Mouse (Mus musculus) hindbrain, embryonic 14.5 days (tissue): ENCODE results near the gene Agrp. TPM values are rescaled to one million over a fixed set of nuclear protein-coding genes. Genes with fewer than 3 reads are reported as not detected.

ENCODE experiments used
- ATAC-seq: fragments of 200-750 bp; cut with Nextera tagmentation; 2 replicates; pipeline ENCODE4 v1.8.0; 2017; ENCODE audit warnings: moderate number of reproducible peaks, mild to moderate bottlenecking, moderate TSS enrichment, moderate library complexity; ENCODE audit not compliant: low FRiP score
- DNase-seq: peaks from one replicate; pipeline ENCODE4 v3.0.0-alpha.2; 2015; ENCODE audit warnings: low spot score
- H3K27ac ChIP-seq: fragments of 300-500 bp; sonication (generic); 2 replicates; pipeline ENCODE4 v1.5.1; 2014; ENCODE audit warnings: mild to moderate bottlenecking, moderate library complexity
- H3K27me3 ChIP-seq: fragments of 300-500 bp; sonication (generic); 2 replicates; pipeline ENCODE4 v1.6.1; 2014; ENCODE audit warnings: mild to moderate bottlenecking, low read length, mixed read lengths; ENCODE audit not compliant: control insufficient read depth, insufficient read depth
- H3K36me3 ChIP-seq: fragments of 300-500 bp; sonication (generic); replicated peaks from 2 replicates; pipeline ENCODE4 v1.6.1; 2014; ENCODE audit not compliant: control insufficient read depth, insufficient read depth
- H3K4me1 ChIP-seq: fragments of 300-500 bp; sonication (generic); replicated peaks from 2 replicates; pipeline ENCODE4 v1.6.1; 2014; ENCODE audit warnings: antibody characterized with exemption, low read length, mixed read lengths; ENCODE audit not compliant: control insufficient read depth, insufficient read depth
- H3K4me2 ChIP-seq: fragments of 300-500 bp; sonication (generic); replicated peaks from 2 replicates; pipeline ENCODE4 v1.6.1; 2014; ENCODE audit warnings: mild to moderate bottlenecking, moderate library complexity
- H3K4me3 ChIP-seq: fragments of 300-500 bp; sonication (generic); replicated peaks from 2 replicates; pipeline ENCODE4 v1.5.1; 2014; ENCODE audit warnings: mild to moderate bottlenecking, low read length
- H3K9ac ChIP-seq: fragments of 300-500 bp; sonication (generic); 2 replicates; pipeline ENCODE4 v1.6.1; 2014
- H3K9me3 ChIP-seq: fragments of 300-500 bp; sonication (generic); 2 replicates; pipeline ENCODE4 v1.6.1; 2016; ENCODE audit warnings: low read length; ENCODE audit not compliant: control insufficient read depth
- WGBS: fragments of 180-500 bp; shearing (Covaris S2); extraction: QIAGEN DNeasy Blood & Tissue Kit; methylation state at CpG from one replicate; pipeline ENCODE4 v1.1.7; 2014; 5-methylcytosine and 5-hydroxymethylcytosine counted together
- polyA plus RNA-seq: library from polyadenylated mRNA; unstranded; fragments of >200 nt; fragmentation: Nextera tagmentation; extraction: Ambion mirVana; gene quantifications from 2 replicates; pipeline ENCODE4 v1.2.1, GENCODE M21; 2014

The Agrp gene
- polyA plus RNA-seq = 0.84 TPM in 1 of 2 replicates, not detected in the other

GRCm38 (mm10) chr8:105636963-105637510, at the start of gene Agrp:
Gene Agrp, minus strand, starts transcription at chr8:105637393.
- H3K4me3 ChIP-seq = peak within 1 kb of the TSS; percentile 63
- peaks cover 23% of the 10 kb centered on the region for H3K4me1 ChIP-seq
- no peaks in the 10 kb centered on the region for H3K36me3 ChIP-seq
- H3K4me2 ChIP-seq = peak within 1 kb of the TSS; percentile 94
- peak; percentile 25 for ATAC-seq
- WGBS = under 1% methylated on average over 63 of the region's 63 CpGs
- H3K9me3 ChIP-seq = no peaks in the 10 kb centered on the region
- peak within 1 kb of the TSS; percentile 99 for H3K27ac ChIP-seq
- DNase-seq = peak; percentile 68
- no peaks in the 10 kb centered on the region for H3K27me3 ChIP-seq
- H3K9ac ChIP-seq = peak within 1 kb of the TSS; percentile 93

- ATAC-seq = no peak
- 66% methylated on average over 6 of the region's 6 CpGs for WGBS
- DNase-seq = no peak
- H3K36me3 ChIP-seq = peaks cover 28% of the 10 kb centered on the region
- H3K4me3 ChIP-seq = no peak overlapping the region
- no peak overlapping the region for H3K9ac ChIP-seq
- H3K27ac ChIP-seq = no peak overlapping the region
- H3K27me3 ChIP-seq = no peaks in the 10 kb centered on the region
- no peak overlapping the region for H3K4me2 ChIP-seq
- H3K9me3 ChIP-seq = no peaks in the 10 kb centered on the region
- H3K4me1 ChIP-seq = no peaks in the 10 kb centered on the region
These were observed 49.4 kb upstream of the Agrp start for GRCm38 (mm10) chr8:105686551-105686950.

DNA sequence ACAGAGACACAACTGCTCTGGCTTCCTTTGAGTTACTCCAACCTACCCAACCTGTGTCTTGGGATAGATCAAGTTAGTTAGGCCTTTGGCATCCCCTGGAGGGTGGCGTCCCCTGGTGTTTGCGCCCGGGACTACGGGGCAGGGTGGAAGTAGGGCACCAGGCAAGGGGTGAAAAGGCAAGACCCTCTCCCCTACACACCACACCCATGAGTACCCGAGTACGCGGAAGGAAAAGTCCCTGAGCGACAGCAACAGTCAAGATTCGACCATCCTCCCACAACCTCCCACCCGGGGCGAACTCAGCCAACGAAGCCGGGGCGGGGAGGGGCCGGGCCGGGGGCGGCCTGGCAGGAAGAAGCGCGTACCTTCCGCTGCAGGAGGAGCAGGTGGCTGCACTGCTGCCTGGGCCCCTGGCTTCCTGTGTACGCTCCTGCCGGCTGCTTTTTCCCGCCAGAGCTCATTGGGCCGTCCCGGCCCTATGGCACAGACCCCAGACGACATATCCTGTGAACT, 48.7 kb upstream of the Agrp start, which contains the start of gene Carmil2:
Carmil2 (plus strand) TSS at position 479 of the 513 bp plus-strand sequence.
- H3K4me3 ChIP-seq = no peak within 1 kb of the TSS
- peak within 1 kb of the TSS; percentile 10; the same call in 1 of the 2 replicates for H3K4me2 ChIP-seq
- DNase-seq (no peak), ATAC-seq (no peak)
- no peaks in the 10 kb centered on the region for H3K4me1 ChIP-seq
- 15% methylated on average over 26 of the region's 26 CpGs for WGBS
- peaks cover 35% of the 10 kb centered on the region for H3K36me3 ChIP-seq
- no peaks in the 10 kb centered on the region for H3K9me3 ChIP-seq
- no peak within 1 kb of the TSS for H3K9ac ChIP-seq
- H3K27me3 ChIP-seq = no peaks in the 10 kb centered on the region
- H3K27ac ChIP-seq = no peak within 1 kb of the TSS

DNA sequence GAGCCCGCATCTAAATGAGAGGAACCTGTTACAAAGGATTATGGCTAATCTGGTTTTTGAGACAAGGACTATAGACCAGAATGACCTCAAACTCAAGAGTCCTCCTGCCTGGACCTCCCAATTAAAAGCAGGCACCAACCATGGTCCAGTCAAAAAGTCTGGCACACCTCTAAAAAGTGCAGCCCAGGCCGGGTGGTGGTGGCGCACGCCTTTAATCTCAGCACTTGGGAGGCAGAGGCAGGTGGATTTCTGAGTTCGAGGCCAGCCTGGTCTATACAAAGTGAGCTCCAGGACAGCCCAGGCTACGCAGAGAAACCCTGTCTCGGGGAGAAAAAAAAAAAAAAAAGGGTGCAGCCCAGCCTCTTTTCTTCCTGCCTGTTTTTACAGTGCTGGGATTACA, 48.1 kb upstream of the Agrp start:
- WGBS = 86% methylated on average over 7 of the region's 7 CpGs
- Histone ChIP-seq H3K4me2 (no peak overlapping the region; the same call in 1 of the 2 replicates), H3K9ac (no peak overlapping the region), H3K27me3 (no peaks in the 10 kb centered on the region), H3K36me3 (peaks cover 40% of the 10 kb centered on the region), H3K9me3 (no peaks in the 10 kb centered on the region), H3K4me1 (no peaks in the 10 kb centered on the region), H3K27ac (no peak overlapping the region), H3K4me3 (no peak overlapping the region)
- no peak for ATAC-seq
- DNase-seq = no peak

DNA sequence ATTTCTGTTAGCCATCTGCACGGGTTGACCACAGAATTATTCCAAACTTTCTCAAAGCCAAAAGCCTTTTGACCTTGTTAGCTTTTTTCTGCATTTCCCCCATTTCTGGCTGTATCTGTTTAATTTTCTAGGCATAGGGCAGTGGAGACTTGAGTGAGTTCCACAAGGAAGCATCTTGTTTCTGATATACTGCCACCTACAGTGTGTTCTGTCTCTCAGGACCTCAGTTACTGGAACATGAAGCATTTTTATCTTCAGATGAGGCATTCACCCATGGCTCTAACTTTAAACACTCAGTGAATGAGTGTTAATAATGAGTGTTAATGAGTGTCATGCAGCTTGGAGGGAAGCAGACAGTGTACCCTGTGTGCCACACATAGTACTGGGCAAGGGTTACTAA, 40.7 kb upstream of the Agrp start:
- Histone ChIP-seq H3K36me3 (peaks cover 98% of the 10 kb centered on the region), H3K9ac (no peak overlapping the region)

DNA sequence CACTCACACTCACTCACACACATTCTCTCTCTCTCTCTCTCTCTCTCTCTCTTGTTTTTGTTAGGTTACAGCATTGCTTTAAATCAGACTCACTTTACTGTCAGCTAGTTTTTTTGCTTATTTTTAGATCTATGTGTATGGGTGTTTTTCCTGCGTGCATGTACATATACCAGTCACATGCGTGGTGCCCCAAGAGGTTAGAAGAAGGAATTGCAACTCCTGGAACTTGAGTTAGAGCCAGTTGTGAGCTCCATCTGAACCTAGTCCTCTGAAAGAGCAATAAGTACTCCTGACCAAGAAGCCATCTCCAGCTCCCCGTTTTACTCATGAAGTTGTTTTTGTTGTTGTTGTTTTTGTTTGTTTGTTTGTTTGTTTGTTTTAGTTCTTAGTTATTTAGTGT, 24.0 kb upstream of the Agrp start:
- no peak overlapping the region for H3K9ac ChIP-seq
- no peaks in the 10 kb centered on the region for H3K4me1 ChIP-seq
- H3K4me2 ChIP-seq = no peak overlapping the region
- H3K27ac ChIP-seq = no peak overlapping the region
- no peaks in the 10 kb centered on the region for H3K27me3 ChIP-seq
- WGBS = 80% methylated on average over 3 of the region's 3 CpGs
- DNase-seq (no peak), ATAC-seq (no peak)
- no peaks in the 10 kb centered on the region for H3K9me3 ChIP-seq
- H3K4me3 ChIP-seq = no peak overlapping the region
- H3K36me3 ChIP-seq = peaks cover 24% of the 10 kb centered on the region

More for the DNA sequence above, 40.7 kb upstream of the Agrp start:
- no peak overlapping the region for H3K27ac ChIP-seq
- no peak overlapping the region for H3K4me2 ChIP-seq
- no peaks in the 10 kb centered on the region for H3K9me3 ChIP-seq
- DNase-seq = no peak
- H3K4me3 ChIP-seq = no peak overlapping the region
- no peaks in the 10 kb centered on the region for H3K27me3 ChIP-seq
- no peak for ATAC-seq
- no peaks in the 10 kb centered on the region for H3K4me1 ChIP-seq
- 94% methylated on average over 1 of the region's 1 CpGs for WGBS

- H3K9me3 ChIP-seq = no peaks in the 10 kb centered on the region
- H3K9ac ChIP-seq = no peak overlapping the region
- ATAC-seq = no peak
- H3K4me3 ChIP-seq = no peak overlapping the region
- H3K36me3 ChIP-seq = peaks cover 10% of the 10 kb centered on the region
- no peak for DNase-seq
- no peak overlapping the region for H3K4me2 ChIP-seq
- no peaks in the 10 kb centered on the region for H3K4me1 ChIP-seq
- H3K27me3 ChIP-seq = no peaks in the 10 kb centered on the region
- H3K27ac ChIP-seq = no peak overlapping the region
These were observed 20.4 kb upstream of the Agrp start for GRCm38 (mm10) chr8:105657641-105658040.

- 97% methylated on average over 1 of the region's 1 CpGs for WGBS
- H3K9me3 ChIP-seq = no peaks in the 10 kb centered on the region
- no peak for ATAC-seq
These were observed 11.7 kb upstream of the Agrp start for GRCm38 (mm10) chr8:105648929-105649328.

GRCm38 (mm10) chr8:105645205-105645604, 8.0 kb upstream of the Agrp start:
- H3K9me3 ChIP-seq = no peaks in the 10 kb centered on the region
- no peak overlapping the region for H3K27ac ChIP-seq
- H3K27me3 ChIP-seq = no peaks in the 10 kb centered on the region
- no peaks in the 10 kb centered on the region for H3K4me1 ChIP-seq
- 100% methylated on average over 1 of the region's 1 CpGs for WGBS
- no peak overlapping the region for H3K4me2 ChIP-seq
- H3K4me3 ChIP-seq = no peak overlapping the region
- ATAC-seq = no peak
- no peak overlapping the region for H3K9ac ChIP-seq
- DNase-seq = no peak
- H3K36me3 ChIP-seq = peaks cover 21% of the 10 kb centered on the region

More at GRCm38 (mm10) chr8:105648929-105649328, 11.7 kb upstream of the Agrp start:
- no peak for DNase-seq
- Histone ChIP-seq H3K4me1 (no peaks in the 10 kb centered on the region), H3K36me3 (peaks cover 33% of the 10 kb centered on the region), H3K27ac (no peak overlapping the region), H3K27me3 (no peaks in the 10 kb centered on the region), H3K4me2 (no peak overlapping the region), H3K4me3 (no peak overlapping the region), H3K9ac (no peak overlapping the region)
